Mouse (Mus musculus): ENCODE results near the gene Spon2.

Spon2 gene

GRCm38 (mm10) chr5:33217663-33218062, 592 bp downstream of the Spon2 start:
- DNase-seq (ENCODE audit: low read depth, low spot score), result no peak

GRCm38 (mm10) chr5:33214723-33215122, 3.5 kb downstream of the Spon2 start:
- DNase-seq (ENCODE audit: low read depth, low spot score), result peak; percentile 23

GRCm38 (mm10) chr5:33211254-33211653, 7.0 kb downstream of the Spon2 start:
- no peak for DNase-seq (ENCODE audit: low read depth, low spot score)

GRCm38 (mm10) chr5:33210515-33210914, 7.7 kb downstream of the Spon2 start:
- DNase-seq (ENCODE audit: low read depth, low spot score), result no peak

- no peak for DNase-seq (ENCODE audit: low read depth, low spot score)
Observed at GRCm38 (mm10) chr5:33208533-33209245, 9.6 kb downstream of the Spon2 start.

- no peak for DNase-seq (ENCODE audit: low read depth, low spot score)
Observed at GRCm38 (mm10) chr5:33207136-33207535, 11.1 kb downstream of the Spon2 start.

- no peak for DNase-seq (ENCODE audit: low read depth, low spot score)
Observed at GRCm38 (mm10) chr5:33206328-33206727, 11.9 kb downstream of the Spon2 start.

- no peak for DNase-seq (ENCODE audit: low read depth, low spot score)
Observed at GRCm38 (mm10) chr5:33204284-33204683, 14.0 kb downstream of the Spon2 start.

GRCm38 (mm10) chr5:33203691-33204242, 14.5 kb downstream of the Spon2 start:
- peak; percentile 86 for DNase-seq (ENCODE audit: low read depth, low spot score)

GRCm38 (mm10) chr5:33203171-33203565, 15.1 kb downstream of the Spon2 start:
- DNase-seq (ENCODE audit: low read depth, low spot score), result no peak

GRCm38 (mm10) chr5:33202516-33203170, 15.6 kb downstream of the Spon2 start:
- DNase-seq (ENCODE audit: low read depth, low spot score), result no peak

GRCm38 (mm10) chr5:33201697-33202096, 16.6 kb downstream of the Spon2 start:
- DNase-seq (ENCODE audit: low read depth, low spot score), result no peak

GRCm38 (mm10) chr5:33200071-33200470, 18.2 kb downstream of the Spon2 start:
- no peak for DNase-seq (ENCODE audit: low read depth, low spot score)

- DNase-seq (ENCODE audit: low read depth, low spot score), result no peak
Observed at GRCm38 (mm10) chr5:33195246-33195852, 22.9 kb downstream of the Spon2 start.

GRCm38 (mm10) chr5:33193567-33193966, 24.7 kb downstream of the Spon2 start:
- no peak for DNase-seq (ENCODE audit: low read depth, low spot score)

All from ZHBTc4 (cell line).